Mouse (Mus musculus) gastrocnemius, postnatal 10 days (tissue): Measurements from ENCODE around the gene Kcnc4. TPM values are rescaled to one million over a fixed set of nuclear protein-coding genes. Genes with fewer than 3 reads are reported as not detected.

Source experiments
- DNase-seq: peaks from one replicate; pipeline ENCODE4 v3.0.0; 2021; ENCODE audit warnings: mixed read lengths
- total RNA-seq, 2 experiments: library from RNA; stranded (reverse); gene quantifications; 2 replicates each; pipeline ENCODE4 v1.2.3; 2021

Kcnc4 gene
- total RNA-seq, 2 experiments from 2014 or later, result 53.2 to 59.6 TPM

- DNase-seq, result peak; percentile 30
Measured at GRCm38 (mm10) chr3:107458528-107459195, 690 bp downstream of the Kcnc4 start.

- DNase-seq, result peak; percentile 38
Measured at GRCm38 (mm10) chr3:107458104-107458503, 1.2 kb downstream of the Kcnc4 start.

- DNase-seq, result no peak
Measured at GRCm38 (mm10) chr3:107454280-107454679, 5.1 kb downstream of the Kcnc4 start.

- DNase-seq, result no peak
Measured at GRCm38 (mm10) chr3:107446822-107447221, 12.5 kb downstream of the Kcnc4 start.

- no peak for DNase-seq
Measured at GRCm38 (mm10) chr3:107443866-107444265, 15.5 kb downstream of the Kcnc4 start.

- DNase-seq, result no peak
Measured at GRCm38 (mm10) chr3:107442191-107442590, 17.2 kb downstream of the Kcnc4 start.

GRCm38 (mm10) chr3:107441306-107441705 is 18.0 kb downstream of the Kcnc4 start:
- DNase-seq, result no peak

GRCm38 (mm10) chr3:107439280-107439679 is 20.1 kb downstream of the Kcnc4 start:
- no peak for DNase-seq

GRCm38 (mm10) chr3:107437666-107438065 is 21.7 kb downstream of the Kcnc4 start:
- DNase-seq, result no peak

GRCm38 (mm10) chr3:107436434-107436833 is 22.9 kb downstream of the Kcnc4 start:
- peak; percentile 39 for DNase-seq

GRCm38 (mm10) chr3:107433614-107434013 is 25.7 kb downstream of the Kcnc4 start:
- DNase-seq, result peak; percentile 21

- DNase-seq, result no peak
Measured at GRCm38 (mm10) chr3:107431268-107431667, 28.1 kb downstream of the Kcnc4 start.

- DNase-seq, result no peak
Measured at GRCm38 (mm10) chr3:107424258-107425041, 34.9 kb downstream of the Kcnc4 start.

- no peak for DNase-seq
Measured at GRCm38 (mm10) chr3:107420156-107420555, 39.2 kb downstream of the Kcnc4 start.

GRCm38 (mm10) chr3:107417287-107417644 is 42.1 kb downstream of the Kcnc4 start:
- no peak for DNase-seq

GRCm38 (mm10) chr3:107416541-107417286 is 42.6 kb downstream of the Kcnc4 start:
- no peak for DNase-seq

GRCm38 (mm10) chr3:107413093-107413492 is 46.3 kb downstream of the Kcnc4 start:
- DNase-seq, result no peak

- no peak for DNase-seq
Measured at GRCm38 (mm10) chr3:107412509-107412908, 46.8 kb downstream of the Kcnc4 start.

GRCm38 (mm10) chr3:107411669-107412068 is 47.7 kb downstream of the Kcnc4 start:
- no peak for DNase-seq

- DNase-seq, result no peak
Measured at GRCm38 (mm10) chr3:107401401-107401800, 58.0 kb downstream of the Kcnc4 start.

- no peak for DNase-seq
Measured at GRCm38 (mm10) chr3:107399991-107400640, 59.2 kb downstream of the Kcnc4 start.

- no peak for DNase-seq
Measured at GRCm38 (mm10) chr3:107391198-107391597, 68.2 kb downstream of the Kcnc4 start.
